Mouse (Mus musculus) small intestine, adult 2 months (tissue): Measurements from ENCODE around the gene Evc.

ENCODE experiments used
- CTCF ChIP-seq: fragments of 200-500 bp; IDR thresholded peaks from 2 replicates; pipeline ENCODE4 v1.5.1; 2012; ENCODE audit warnings: low read depth, mild to moderate bottlenecking, control low read depth, inconsistent platforms, low read length, moderate library complexity, mixed read lengths; ENCODE audit not compliant: insufficient replicate concordance, insufficient read length; ENCODE audit errors: extremely low read depth
- POLR2A ChIP-seq: fragments of 200-500 bp; IDR thresholded peaks from 2 replicates; pipeline ENCODE4 v1.6.1; 2012; ENCODE audit warnings: low read depth, mild to moderate bottlenecking, control low read depth, inconsistent platforms, low read length, moderate library complexity

GRCm38 (mm10) chr5:37241651-37242151 lies 95.0 kb downstream of the Evc start, which contains the start of gene Crmp1:
- no peak for TF ChIP-seq CTCF
- TF ChIP-seq POLR2A = no peak
